Mouse (Mus musculus) frontal cortex, postnatal 25 days (tissue): ENCODE data around the gene Smagp.

Experiments
- DNase-seq, 2 experiments: peaks; one replicate each; pipeline ENCODE4 v3.0.0; 2022; ENCODE audit warnings: low spot score in 2 of 2

The Smagp gene

DNA sequence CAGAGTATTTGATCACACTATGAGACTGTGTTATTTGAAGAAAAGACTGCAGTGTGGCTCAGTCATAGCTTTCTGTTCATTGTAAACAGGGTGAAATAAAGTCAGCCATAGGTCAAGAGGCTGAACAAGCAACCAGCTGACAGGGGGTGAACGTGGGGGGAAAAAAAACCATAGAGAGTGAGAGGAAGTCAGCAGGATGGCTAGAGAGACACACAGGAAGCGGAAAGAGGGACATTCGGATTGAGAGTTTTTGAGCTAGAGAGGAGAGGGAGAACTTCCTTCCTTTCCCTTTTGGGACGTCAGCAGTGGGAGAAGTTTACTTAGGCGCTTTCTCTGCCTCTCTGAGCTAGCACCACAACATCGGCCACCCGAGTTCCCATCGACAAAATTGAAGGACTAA is 46.3 kb downstream of the Smagp start:
- no peak for DNase-seq

DNA sequence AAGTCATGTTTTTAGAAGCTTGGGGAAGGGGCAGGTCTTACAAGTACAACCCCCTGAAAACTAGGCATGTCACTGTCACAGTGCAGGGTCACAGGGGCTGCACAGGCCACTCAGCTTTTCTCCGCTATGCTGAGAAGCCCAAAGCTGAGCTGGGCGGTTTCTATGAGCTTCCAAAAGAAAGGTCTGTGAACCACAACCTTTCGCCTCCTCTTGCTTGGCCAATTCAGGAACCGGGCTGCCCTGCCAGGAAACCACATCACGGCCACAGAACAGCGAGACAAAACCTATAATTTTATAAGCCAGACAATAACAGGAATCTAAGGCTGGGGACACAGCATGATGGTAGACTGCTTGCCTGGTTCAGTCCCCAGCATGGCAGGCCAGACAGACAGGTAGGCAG is 48.4 kb downstream of the Smagp start:
- DNase-seq = no peak

DNA sequence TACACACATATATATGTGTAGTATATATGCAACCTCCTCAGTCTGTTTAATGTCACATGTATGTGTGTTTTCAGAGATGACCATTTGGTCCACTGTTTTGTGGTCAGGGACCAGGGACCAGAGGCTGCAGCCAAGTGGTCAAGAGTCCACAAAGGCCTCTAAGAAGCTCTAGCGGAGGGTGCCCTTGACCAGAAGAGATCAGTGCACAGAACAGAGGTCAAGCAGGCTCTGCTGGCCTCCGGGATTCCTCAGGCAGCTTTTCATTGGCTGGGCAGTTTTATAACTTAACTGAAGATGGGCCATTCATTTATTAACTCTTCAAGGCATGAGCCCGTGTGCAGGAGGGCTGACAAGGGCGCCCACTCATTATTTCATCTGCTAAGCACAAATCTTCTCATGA is 49.6 kb downstream of the Smagp start:
- DNase-seq = no peak

DNA sequence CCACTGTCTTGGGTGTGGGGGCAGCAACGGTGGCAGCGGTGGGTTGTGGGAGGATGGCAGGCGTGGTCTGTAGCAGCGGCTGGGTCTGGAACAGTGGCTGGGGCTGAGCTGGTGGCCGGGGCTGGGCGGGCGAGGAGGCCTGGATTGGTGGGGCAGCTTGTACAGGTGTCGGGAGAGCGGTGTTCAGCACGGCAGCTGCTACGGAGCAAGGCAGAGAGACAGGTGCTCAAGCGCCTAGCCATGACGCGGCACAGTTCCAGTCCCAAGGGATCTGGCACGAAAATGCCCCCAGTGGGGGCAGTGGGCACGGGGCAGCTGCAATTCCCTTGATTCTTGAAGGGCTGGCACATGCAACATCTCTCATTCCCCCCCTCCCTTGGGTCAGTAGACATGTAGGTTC is 50.8 kb downstream of the Smagp start:
- no peak for DNase-seq

DNA sequence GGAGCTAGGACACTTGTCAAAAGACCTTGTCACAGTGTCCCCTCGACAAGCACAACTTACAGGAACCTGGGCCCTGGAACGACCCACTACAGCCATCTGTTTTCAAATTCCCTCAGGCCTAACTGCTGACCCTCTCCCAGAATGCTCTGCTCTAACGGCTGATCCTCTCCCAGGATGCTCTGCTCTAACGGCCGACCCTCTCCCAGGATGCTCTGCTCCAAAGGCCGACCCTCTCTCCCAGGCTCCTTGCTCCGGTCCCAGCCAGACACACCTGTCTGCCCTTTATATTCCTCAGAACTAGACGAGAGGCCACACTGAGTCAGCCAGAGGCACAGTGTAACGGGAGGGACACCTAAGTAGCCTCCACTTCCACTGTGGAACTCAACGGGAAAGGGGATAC is 56.6 kb downstream of the Smagp start:
- no peak for DNase-seq

DNA sequence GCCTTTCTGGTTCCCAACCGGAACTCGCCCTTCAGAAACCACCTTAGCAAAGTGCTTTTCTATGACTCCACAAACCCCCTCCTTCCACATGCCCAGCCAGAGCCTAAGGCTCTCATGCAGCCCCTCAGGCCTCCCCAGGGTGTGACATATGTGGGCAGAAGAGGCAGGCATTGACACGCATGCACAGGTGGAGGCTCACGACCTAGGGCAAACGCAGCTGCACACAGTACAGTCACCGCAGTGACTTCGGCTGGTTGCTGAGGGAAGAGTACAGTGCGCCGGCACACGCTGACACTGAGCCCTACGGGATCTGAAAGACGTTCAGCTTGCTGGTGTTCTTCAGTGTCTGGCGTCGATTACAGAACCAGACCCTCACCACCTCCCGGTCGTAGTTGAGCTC is 58.8 kb downstream of the Smagp start:
- no peak for DNase-seq

DNA sequence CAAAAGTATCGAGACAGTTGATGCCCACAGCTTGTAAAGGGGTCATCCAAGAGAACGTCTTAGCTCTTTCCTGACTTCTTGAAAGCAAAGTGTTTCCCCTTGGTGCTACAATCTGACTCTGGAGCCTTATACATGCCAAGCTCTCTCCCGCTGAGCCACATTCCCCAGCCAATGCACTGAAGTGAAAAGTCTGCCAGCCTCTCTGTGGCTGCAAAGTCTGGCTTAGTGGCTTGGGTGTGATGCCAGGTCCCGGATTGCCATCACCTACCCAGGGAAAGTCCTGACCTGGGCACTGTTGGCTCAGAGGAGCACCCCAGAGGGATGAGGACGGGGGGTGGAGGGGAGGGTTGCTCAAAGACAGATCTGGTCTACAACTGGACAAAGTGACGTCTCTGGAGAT is 59.9 kb downstream of the Smagp start:
- no peak for DNase-seq

DNA sequence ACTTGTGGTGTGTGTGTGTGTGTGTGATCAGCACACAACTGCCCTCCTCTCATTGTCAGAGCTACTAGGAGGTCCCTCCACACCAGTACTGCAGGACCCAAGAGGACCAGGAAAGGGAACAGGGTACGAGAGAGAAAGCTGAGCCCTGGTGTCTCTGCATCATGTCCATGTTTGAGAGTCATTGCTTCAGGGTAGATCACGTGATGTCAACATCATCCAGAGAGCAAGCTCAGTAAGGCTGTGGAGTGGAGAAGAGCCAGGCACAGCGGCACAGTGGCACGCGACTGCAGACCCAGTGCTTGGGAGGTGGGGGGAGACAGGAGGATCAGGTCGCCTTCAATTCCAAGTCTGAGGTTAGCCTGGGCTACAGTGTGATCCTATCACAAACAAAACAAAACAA is 60.3 kb downstream of the Smagp start:
- no peak for DNase-seq

DNA sequence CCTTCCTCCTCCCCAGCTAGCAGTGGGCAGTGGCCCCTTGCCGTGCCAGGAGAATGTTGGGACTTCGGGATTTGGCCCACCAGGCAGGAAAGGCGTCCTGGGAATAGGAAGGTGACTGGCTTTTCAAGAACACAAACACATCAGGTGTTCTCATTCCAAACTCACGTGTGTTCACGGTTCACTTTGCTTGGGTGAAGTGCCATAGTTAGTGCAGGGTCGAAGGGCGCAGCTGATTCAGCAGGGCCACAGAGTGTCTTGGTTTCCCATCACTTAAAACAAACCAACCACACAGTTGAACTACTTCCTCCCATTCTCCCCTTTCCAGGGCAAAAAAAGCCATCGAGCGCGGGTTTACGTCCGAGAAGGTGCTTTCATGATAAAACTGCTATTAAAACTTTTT is 61.4 kb downstream of the Smagp start:
- DNase-seq = no peak

DNA sequence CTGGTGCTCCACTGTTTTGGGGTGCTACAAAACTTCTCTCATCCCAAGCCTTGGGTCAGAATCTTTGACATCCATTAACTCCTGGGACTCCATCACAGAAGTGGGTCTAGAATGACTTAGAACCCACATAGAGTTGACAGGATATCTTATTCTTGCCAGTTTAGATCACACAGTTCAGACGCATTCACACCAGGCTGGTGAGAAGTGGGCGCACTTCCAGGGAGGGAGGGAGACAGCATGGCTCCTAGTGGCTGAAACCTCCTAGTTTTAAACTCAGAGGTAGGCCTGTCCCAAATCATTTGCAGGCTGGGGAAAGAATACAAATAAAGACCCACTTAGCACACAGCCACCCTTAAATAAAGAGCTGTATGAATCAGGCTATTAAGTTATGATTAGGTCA is 62.4 kb downstream of the Smagp start:
- DNase-seq = no peak

DNA sequence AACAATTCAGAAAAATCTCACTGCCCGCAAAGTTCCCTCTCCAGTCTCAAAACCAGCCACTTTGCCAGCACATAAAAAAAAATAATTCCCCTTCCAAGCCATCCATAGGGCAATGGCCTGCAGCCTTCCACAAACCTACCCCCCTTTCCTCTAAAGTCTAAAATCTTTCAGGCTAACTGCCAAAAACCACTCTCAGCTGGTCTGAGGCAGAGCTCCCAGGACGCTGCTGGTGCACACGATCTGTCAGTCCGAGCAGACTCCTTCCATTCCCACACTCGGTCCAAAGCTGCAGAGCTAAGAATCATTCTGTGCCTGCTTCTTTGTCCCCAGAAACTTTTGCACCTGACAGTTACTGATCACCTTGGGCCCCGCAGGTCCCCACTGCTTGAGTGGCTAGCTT is 62.8 kb downstream of the Smagp start:
- DNase-seq = no peak
